Mouse (Mus musculus) heart, postnatal 36 days (tissue): ENCODE data around the gene Jmjd4. TPM values are rescaled to one million over a fixed set of nuclear protein-coding genes. Genes with fewer than 3 reads are reported as not detected.
A peak's percentile ranks its signal among the peaks of the same experiment; 100 is the strongest.

ENCODE experiments used
- DNase-seq, 2 experiments: peaks; one replicate each; pipeline ENCODE4 v3.0.0; 2021 to 2022
- intact Hi-C: fragments of 180-260 bp; cut with DNase I; formaldehyde crosslinking; loops from one replicate; pipeline ENCODE4 v1.15.1; 2025
- total RNA-seq, 2 experiments: library from RNA; stranded (reverse); gene quantifications; 2 replicates each; pipeline ENCODE4 v1.2.3; 2021

Jmjd4 gene
- 10 to 100 TPM; 10.8 TPM for total RNA-seq

DNA sequence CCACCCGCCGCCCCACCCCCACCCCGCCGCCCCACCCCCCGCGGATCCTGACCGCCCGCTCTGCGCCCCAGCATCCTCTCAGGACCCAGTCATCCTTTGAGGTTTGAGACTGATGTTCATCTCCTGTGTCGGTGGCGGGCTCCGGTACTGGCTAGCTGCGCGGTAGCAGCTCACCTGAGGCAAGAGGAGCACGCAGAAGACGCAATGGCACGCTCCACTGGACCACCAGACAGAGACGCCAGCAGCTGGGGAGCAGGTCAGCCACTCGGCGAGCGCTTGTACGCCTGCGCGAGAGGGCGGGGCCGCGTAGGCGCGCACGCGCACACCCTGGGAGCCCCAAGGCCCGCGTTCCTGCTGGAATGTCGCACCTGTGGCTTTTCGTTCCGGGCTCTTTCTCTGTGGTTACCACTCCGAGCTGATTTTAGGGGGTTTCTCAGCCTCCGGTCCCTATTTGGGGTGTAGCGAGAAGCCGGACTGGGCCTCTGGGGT lies at the start of gene Jmjd4:
TSS of gene Jmjd4 (plus strand) at position 305 of the 489 bp plus-strand sequence.
- peak; percentile 92 to 95 for DNase-seq
- intact Hi-C loops, result loop anchor here (2.0 kb wide), 1 partner anchor 23 kb away; the partner anchor contains the start of gene Zfp867

DNA sequence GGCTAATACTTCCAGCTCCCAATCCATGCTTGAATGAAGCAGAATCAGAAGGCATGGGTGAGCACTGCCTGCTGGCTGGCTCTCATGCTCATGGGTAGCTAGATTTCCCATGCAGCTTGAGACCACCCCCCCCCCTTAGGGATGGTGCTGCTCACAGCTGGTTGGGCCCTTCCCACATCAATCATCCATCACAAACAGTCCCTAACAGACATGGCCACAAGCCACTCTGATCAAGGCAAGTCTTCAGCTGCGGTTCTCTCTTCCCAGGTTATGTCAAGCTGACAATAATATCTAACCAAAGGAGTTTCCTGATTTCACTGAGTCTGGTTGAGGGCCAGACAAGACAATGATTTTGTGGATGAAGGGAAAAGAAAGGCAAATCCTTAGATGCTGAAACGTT lies 49.0 kb upstream of the Jmjd4 start:
- DNase-seq, result no peak
- intact Hi-C loops, result no loop called here

DNA sequence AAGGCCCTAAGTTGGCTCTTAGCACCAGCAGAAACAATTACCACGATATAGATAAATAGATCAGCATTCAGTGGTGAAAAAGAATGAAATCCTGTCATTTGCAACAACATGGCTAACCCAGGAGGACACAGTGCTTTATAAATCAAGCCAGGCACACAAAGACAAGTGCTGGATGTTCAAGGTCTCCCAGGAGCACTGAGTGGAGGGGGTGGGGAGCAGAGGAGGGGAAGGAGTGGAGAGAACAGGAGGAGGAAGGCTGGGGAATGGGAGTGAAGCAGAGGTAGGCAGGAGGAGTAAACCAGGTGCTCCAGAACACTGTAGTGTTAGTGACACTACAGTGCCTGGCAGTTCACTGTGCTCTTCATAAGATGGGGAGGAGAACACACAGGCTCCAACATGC lies 44.1 kb upstream of the Jmjd4 start:
- no peak for DNase-seq
- intact Hi-C loops, result no loop called here

DNA sequence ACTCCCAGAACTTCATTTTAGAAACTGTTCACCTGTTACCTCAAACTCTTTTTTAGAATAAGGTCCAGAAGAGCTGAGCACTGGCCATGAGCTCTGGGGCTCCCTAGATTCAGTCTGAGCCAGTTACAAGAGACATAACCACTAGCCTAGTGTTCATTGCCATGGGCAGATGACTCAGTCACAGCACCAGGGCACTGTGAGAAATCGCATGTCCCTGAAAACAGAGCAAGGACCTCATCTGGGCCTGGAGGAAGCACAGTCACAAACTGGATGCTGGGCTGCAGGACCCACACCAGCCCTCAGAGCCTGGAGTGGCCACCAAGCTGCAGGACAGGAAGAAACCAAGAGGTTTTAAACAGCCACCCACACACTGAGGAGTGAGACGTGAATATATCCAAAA lies 39.0 kb upstream of the Jmjd4 start:
- intact Hi-C loops, result no loop called here
- no peak for DNase-seq

DNA sequence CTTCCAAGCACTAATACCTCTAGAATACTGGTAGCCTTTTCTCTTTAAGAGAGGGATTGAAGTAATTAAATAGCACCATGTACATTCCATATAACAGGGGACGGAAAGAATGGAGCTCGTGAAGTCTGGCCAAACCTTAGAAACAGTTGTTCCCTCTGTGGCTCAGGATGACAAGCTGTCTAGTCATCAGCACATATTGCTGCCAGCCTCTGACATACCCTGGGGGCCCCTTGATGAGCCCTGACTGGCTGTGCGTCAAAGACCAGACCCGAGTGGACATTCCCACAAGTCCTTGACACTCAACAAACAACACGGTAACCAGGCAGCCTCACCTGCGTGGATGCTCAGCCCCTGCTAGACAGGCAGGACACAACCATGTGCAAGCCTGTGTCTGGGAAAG lies 37.8 kb upstream of the Jmjd4 start:
- intact Hi-C loops, result no loop called here
- DNase-seq, result no peak

DNA sequence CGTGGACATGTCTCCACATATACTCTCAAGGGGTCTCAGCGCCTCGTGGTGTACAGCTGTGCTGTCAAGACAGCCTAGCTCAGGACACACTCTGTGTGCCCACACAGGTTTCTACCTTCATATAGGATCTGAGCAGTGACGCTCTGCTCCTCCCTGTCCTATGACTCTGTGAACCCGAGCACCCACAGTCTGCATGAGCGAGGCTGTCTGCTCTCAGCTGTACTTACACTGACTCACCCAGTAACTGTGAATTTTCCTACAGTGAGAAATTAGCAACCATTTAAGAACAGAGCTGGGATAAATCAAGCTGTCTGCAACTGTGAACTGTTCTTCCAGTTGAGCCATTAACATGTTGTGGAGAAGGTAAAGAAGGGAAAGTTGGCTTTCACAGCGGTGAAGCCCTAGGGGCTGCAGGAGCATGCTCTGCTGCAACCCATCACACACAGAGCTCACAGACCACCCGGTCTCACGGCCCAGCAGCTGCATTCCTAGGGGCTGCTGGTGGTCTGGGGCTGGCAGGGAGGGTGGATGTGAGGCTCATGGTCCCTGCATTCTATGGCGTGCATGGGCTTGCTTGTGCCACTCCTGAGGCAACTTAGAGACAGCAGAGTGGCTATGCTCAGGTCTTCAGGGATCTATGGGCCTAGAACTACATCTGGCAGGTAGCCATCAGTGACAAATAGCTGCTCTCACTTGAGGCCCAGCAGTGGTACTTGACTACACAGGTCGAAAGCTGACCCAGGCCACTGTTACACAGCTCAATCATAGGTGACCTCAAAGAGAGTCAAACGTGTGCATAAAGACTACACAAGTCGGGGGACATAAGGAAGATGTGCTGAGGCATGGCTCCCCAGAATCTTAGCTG lies 36.6 kb upstream of the Jmjd4 start:
- intact Hi-C loops, result no loop called here
- no peak for DNase-seq

DNA sequence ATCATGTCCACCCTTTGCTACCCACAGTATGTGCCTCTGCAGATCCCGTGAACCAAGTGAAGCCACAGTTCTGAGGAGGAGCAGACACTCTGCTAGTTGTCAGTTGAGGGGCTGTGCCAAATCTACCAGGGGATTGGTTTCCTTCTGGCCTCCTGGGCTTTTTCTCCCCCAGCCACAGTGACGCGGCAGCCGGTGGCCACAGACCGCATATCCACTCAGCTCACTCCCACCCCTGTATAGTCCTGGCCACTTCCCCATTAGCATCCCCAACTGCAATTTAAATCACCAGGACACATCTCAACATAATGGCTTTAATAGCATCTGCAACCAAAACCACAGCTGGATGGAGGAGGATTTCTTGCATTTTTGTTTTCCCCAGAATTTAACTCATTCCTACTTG lies 31.1 kb upstream of the Jmjd4 start:
- no peak for DNase-seq
- intact Hi-C loops, result no loop called here

DNA sequence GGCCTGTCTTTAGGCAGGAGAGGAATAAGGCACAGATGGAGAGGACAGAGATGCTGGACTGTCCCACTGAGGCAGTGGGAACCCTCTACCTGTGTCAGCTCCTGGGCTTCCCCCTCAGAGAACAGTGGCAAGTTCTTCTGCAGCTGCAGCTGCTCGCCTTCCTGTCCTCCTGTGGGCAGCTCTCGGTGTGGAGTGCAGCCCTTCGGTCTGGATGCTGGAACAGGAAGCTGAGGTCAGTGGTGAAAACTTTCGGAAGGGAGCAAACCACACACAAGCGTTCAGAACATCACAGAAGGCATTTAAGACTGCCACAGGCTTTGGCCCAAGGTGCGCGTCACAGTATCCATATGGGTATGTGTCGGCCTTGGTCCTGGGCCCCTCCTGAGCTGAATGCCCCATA lies 28.4 kb upstream of the Jmjd4 start:
- peak in 1 of 2 experiments; percentile 21 for DNase-seq
- intact Hi-C loops, result no loop called here

DNA sequence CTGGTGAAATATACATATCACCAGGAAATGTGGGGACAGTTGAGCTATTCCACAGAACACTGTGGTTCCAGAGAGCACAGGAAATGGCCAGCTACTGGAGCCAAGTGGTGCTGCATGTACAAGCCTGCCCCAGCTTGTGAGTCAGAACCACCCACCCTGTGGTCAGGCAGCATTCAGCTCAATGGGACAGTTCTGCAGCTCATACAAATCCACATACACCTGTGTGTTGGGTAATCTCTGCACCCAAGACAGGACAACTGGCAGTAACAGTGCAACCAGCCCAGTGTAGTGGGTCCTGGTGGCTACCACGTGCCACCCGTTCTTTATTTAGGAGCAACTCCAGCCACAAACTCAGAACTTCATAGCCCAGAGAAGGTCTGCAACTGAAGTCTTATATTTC lies 27.9 kb upstream of the Jmjd4 start:
- DNase-seq, result no peak
- intact Hi-C loops, result no loop called here

DNA sequence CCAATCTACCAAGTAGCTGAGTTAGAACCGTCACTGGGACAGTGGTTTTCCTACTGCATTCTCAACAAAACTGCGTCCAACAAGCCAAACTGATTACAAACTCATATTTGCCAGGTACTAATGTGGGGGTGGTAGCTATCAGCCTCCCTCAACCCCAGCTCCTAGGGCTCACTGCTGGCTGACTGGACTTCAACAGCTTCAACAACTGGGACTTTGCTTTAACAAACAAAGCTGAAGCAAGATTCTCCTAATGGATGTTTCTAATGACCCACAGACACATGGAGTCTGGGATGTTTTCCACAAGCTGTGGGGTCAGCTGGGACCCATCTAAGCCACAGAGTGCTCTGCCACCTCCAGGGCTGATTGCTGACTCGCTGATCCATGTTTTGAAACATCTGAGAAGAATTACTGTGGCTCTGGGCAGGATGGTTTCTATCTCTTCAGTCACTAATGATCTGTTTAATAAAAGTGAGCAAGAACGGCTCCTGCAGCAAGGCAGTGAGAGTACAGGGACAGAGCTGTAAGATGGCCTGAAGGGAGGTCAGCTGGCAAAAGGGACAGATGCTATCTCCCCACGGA lies 26.7 kb upstream of the Jmjd4 start:
- DNase-seq, result no peak
- intact Hi-C loops, result no loop called here

DNA sequence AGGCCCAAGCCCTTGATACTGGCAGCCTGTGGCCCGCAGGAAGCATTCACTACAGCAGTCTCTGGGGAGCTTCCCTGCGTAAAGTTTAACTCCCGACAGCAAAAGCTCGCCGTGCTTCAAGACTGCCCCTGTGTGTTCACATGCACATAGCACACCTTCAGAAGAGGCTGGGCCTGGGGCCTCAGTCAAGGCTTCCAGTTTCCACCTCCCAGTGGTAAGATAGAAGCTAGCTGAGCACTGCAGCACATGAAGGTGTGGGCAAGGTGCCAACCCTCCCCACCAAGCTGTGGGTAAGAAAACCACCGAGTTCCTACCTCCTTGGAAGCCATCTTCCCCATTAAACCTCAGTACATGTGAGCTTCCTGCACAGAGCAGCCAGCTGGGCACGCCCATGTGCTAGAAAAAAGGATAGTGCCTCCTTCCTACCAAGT lies 24.2 kb upstream of the Jmjd4 start:
- intact Hi-C loops, result loop anchor here (5.0 kb wide), 1 partner anchor 118 kb away; the partner anchor contains the start of gene Wnt9a
- DNase-seq, result no peak

DNA sequence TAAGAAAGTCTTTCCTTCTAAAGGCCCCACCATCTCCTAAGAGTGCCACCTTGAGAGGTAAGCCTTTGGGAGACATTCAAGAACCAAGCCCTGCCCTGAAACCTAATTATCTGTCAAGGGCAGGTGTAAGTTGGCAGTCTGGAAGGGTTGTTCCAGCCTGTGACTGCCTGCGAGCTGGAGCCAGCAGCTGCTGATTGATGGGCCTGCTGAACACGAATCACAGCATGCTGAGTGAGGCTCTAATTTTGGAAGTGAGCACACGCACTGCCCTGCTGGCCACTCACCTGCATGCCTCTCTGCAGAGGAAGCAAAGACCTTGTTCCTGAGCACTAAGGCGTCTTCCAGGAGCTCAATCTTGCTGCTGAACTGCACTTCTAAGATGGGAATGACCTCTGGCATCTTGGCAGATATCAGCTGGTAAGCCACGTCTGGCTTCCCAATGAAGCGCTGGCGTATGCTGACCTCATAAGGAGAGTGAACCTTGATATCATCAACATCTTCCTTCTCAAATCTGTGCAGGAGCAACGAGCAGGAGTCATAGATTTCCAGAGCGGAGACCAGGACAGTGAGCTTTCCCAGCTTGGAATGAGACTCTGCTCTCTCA lies 21.7 kb upstream of the Jmjd4 start:
- DNase-seq, result peak in 1 of 2 experiments; percentile 15
- intact Hi-C loops, result loop anchor here (2.0 to 5.0 kb wide), 2 partner anchors 29 to 121 kb away; partner anchors contain the start of gene Wnt9a

DNA sequence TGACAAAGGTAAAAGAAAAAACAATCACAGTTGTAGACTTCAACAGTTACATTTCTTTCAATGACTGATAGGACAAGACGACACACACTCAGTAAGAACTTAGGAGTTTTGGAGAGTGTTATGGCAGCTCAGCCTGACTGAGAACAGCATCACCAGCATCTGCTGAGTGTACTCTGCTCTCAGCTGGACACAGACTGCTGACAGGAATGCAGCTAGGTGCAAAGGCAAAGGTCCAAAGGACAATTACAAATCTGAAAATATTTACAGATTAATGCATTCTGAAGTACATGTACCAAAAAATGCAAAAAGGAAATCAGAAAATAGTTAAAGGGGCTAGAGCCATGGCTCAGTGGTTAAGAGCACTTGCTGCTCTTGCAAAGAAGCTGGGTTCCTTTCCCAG lies 19.9 kb upstream of the Jmjd4 start:
- intact Hi-C loops, result loop anchor here (2.0 to 5.0 kb wide), 2 partner anchors 27 to 123 kb away; partner anchors contain the start of gene Wnt9a
- no peak for DNase-seq

DNA sequence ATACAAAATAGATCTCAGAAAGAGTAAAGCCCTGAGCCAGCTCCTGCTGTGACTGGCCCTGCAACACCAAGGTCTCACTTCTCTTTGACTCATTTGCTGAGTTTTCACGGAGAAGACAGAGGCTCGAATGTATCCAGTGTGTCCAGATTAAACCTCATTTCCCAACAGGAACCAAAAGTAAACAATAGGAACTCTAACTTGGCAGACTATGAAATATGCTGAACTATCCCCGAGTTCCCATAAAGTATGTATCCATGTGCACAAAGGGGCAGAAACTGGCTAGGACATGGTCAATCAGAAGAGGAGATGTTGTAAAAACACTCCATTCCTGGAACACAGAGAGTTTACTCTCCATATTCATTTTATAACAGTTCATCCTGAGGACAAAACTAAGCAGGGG lies 17.6 kb upstream of the Jmjd4 start:
- intact Hi-C loops, result no loop called here

DNA sequence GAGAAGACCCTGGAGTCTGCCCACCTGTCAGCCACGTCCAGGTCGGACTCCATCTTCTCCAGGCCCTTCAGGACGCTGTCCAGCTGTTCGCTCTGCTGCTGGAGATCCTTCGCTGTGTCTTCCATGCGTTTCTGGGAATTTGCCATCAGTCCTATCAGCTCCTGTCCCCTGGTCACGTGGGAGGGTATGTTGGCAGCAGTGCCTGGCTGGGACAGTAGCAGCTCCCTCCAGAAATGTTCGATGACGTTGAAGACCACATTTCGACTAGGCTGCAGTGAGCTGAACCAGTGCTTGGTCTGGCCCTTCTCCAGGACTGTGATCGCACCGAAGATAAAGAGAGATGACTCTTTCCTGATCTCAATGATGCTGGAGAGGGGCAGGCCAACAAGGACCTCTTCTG lies 11.9 kb upstream of the Jmjd4 start:
- no peak for DNase-seq
- intact Hi-C loops, result no loop called here

More for the DNA sequence above, 17.6 kb upstream of the Jmjd4 start:
- DNase-seq, result no peak

DNA sequence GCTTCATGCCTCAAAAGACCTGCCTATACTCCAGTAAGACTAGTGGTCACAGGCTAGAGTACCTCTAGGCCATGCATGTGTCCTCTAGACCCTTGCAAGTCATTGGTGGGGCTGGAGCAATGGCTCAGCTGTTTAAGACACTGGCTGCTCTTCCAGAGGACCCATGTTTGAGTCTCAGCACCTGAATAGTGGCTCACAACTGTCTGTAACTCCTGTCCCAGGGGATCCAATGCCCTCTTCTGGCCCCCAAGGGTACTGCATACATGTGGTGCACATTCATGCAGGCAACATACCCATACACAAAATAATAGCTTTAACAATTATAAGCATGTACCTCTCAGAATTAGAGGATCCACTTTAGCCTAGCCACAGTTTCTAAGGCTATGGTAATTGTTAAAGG lies 6.7 kb upstream of the Jmjd4 start:
- intact Hi-C loops, result no loop called here
- no peak for DNase-seq

DNA sequence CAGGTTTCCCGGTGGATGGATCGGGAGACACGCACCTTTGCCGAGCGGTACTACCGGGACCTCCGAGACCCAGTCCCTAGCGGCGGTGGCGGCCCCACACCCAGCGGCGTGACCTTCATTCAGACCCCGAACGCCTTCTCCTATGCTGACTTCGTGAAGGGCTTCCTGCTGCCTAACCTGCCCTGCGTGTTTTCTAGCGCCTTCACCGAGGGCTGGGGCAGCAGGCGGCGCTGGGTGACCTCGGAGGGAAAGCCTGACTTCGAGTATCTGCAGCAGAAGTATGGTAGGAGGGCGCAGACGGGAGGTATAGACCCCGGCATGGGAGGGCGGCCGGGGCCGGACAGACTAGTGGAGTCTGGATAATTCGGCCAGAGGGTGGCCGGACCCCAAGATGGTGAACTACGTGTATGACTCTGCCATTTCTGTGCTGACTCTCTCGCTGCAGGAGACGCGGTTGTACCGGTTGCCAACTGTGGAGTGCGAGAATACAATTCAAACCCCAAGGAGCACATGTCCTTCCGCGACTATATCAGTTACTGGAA lies 456 bp downstream of the Jmjd4 start:
- intact Hi-C loops, result loop anchor here (2.0 kb wide), 1 partner anchor 22 kb away; the partner anchor contains the start of gene Zfp867
- no peak for DNase-seq

DNA sequence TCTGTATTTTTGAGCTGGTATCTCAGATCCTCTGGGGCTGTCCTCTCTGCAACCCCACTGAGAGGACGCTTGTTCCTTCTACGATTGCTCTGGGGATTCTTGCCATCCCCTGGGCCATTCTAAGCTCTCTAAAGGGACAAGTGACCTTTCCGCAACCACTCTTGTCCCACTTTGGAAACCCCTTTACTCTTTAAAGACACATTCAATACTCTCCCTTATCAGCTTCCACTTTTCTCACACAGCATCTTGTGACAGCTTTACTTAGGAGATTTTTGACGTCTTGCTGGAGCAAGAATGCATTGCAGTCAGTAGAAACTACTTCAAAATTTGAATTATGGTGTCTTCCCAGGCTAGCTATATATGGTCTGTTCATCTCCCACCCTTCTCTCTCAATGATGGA lies 1.2 kb downstream of the Jmjd4 start, which contains the start of gene Snap47:
TSS of gene Snap47 (minus strand) at position 101 of the 400 bp plus-strand sequence.
- intact Hi-C loops, result loop anchor here (2.0 kb wide), 1 partner anchor 22 kb away; the partner anchor contains the start of gene Zfp867
- no peak for DNase-seq

DNA sequence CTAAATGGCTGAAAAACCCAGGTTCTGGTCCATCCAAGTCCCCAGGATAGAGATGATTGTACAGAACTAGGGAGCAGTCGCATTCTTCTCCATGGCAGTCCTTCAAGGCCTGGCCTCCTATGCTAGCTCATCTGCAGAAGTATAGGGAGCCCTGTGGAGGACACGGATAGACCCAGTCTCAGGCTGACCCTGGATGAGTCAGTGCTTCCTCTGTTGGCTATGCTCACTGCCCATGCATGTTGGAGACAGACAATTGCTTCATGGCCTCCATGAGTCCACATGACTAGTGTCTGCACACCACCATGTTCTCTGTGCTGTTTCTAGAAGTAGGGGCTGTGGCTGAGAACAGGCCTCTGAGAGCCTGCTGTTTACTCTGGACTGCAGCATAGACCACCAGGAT lies 6.5 kb downstream of the Jmjd4 start:
- DNase-seq, result no peak
- intact Hi-C loops, result loop anchor here (2.0 kb wide), 1 partner anchor 28 kb away; no protein-coding TSS in a partner anchor

DNA sequence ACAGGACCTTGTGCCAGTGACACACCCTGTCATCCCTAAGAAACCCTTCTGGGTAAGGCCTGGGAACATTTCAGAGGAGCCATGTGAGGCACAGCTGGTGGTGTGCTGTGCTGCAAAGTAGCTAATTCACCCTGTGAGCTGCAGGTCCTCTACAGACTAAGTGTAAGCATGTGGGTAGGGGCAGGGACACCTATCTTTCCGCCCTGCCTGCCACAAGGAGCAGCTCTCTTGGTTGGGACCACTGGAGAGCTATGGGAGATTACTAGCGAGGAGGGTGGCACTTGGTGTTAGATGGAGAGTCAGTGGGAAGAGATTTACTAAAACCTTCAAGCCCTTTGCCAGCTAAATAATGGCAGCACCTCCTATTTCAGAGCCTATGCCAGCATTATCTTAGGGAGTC lies 7.0 kb downstream of the Jmjd4 start:
- intact Hi-C loops, result loop anchor here (2.0 kb wide), 1 partner anchor 28 kb away; no protein-coding TSS in a partner anchor
- DNase-seq, result no peak

DNA sequence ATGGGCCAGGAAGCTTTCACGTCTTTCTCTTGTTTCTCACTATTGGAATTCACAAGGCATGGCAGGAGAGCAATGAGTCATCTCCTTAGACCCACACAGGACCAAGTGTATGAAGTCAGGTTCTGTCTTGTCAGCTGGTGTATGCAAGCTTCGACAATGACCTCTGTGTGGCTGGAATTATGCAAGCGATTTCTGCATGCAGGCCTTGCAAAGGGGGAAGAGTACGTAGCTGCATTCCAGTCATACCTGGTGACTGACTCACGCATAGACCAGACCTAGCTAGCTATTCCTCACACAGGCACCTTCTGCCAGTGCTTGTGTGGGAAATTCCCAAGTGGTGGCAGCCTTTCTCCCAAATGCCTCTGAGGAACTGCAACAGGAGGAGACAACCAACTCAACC lies 9.1 kb downstream of the Jmjd4 start:
- intact Hi-C loops, result no loop called here
- peak; percentile 33 to 38 for DNase-seq
